Mouse (Mus musculus) ES-Bruce4 (cell line): ENCODE measurements at regions not wholly inside any gene's neighbourhood (a gene's known extent, or its start where the extent isn't known, plus 50 kb on each side); places are given as distances from the start of the nearest gene placed in this dataset.

Experiments
- CTCF ChIP-seq: IDR thresholded peaks from one replicate; pipeline ENCODE4 v1.8.1; 2011; ENCODE audit warnings: low read depth, low read length
- POLR2A ChIP-seq: IDR thresholded peaks from one replicate; pipeline ENCODE4 v1.8.1; 2011; ENCODE audit warnings: low read length; ENCODE audit not compliant: insufficient read depth

DNA sequence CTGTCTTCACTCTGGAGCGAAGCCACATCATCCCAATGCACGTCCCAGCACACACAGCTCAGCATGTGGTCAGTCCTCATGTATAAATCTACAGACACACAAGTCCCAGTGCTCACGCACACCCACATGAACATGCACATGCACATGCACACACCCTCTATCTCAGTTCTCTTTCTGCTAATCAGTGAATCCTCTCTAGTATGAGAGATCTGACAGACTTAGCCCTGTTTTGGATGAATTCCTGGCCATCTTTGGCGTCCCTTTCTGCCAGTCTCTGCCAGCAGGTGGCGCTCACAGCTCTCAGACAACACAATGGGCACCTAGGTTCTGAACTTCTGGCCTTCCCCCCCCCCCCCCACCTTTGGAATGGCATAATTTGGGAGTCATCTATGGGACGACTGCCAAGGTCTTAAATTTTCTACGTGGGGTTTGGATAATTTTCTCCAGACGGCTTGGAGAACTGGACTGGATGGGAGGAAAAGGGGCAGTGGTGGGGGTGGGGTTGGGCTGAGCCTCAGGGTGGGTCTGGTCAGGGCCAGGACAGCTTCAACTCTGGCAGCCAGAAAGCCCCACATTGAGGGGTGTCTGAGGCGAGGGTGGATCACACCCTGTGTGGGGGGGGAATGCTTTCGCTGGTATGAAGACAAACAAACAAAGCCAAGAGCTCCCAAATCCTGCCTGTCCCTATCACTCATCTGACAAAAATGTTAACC lies 149.8 kb downstream of the Opa1 start:
- TF ChIP-seq CTCF (peak; percentile 80), POLR2A (no peak)
